Mouse (Mus musculus) ES-Bruce4 (cell line): ENCODE data around the gene Zswim4.

ENCODE experiments used
- CTCF ChIP-seq: IDR thresholded peaks from one replicate; pipeline ENCODE4 v1.8.1; 2011; ENCODE audit warnings: low read depth, low read length
- EP300 ChIP-seq: IDR thresholded peaks from 2 replicates; pipeline ENCODE4 v1.6.1; 2011; ENCODE audit warnings: low read depth, low read length; ENCODE audit not compliant: insufficient read depth
- POLR2A ChIP-seq: IDR thresholded peaks from one replicate; pipeline ENCODE4 v1.8.1; 2011; ENCODE audit warnings: low read length; ENCODE audit not compliant: insufficient read depth

GRCm38 (mm10) chr8:84222566-84223165 lies 14.2 kb downstream of the Zswim4 start:
- TF ChIP-seq CTCF (no peak), EP300 (no peak), POLR2A (no peak)
